Mouse (Mus musculus): ENCODE measurements around the gene Cldn5.
A peak's percentile ranks its signal among the peaks of the same experiment; 100 is the strongest.

The Cldn5 gene

GRCm38 (mm10) chr16:18776556-18777100, at the start of gene Cldn5:
Cldn5 (plus strand) TSS chr16:18776847.
- no peak for DNase-seq

DNA sequence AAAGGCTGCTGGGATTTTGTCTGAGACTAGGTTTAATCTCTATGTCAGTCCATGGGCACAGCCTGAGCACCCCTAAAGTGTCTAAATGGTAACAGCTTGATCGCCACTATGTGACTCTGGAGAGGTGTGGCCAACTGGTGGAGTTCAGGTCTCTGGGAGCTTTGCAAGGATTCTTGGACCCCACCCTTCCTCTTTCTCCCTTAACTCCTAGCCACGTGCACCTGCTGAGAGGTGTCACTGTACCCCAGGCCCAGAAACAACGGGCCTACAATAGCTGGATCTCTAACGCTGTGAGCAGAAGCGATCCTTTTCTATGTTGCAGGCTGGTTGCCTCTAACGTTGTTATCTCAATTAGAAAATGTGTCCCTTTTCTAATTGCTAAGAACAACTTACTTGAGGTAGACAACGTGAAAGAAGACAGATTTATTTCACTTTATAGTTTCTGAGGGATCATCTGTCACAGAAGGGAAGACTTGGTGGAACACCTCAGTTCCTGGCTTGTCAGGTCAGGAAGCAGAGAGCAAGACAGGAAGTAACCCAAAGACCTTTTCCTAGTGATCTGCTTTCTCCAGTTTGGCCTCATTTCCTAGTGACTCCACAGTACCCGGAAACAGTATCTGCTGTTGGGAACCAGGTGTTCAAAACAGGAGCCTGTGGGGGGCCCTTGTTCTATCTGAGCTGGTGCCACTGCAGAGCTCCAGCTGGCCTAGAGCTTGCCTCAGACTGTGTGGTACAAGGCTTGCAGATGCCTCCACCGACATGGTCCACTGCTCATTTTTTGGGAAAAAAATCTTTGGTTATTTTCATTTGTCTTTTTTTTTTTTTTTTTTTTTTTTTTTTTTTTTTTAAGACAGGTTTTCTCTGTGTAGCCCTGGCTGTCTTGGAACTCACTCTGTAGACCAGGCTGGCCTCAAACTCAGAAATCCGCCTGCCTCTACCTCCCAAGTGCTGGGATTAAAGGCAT, 48.8 kb upstream of the Cldn5 start:
- no peak for DNase-seq

GRCm38 (mm10) chr16:18729185-18729584, 47.5 kb upstream of the Cldn5 start:
- no peak for DNase-seq

DNA sequence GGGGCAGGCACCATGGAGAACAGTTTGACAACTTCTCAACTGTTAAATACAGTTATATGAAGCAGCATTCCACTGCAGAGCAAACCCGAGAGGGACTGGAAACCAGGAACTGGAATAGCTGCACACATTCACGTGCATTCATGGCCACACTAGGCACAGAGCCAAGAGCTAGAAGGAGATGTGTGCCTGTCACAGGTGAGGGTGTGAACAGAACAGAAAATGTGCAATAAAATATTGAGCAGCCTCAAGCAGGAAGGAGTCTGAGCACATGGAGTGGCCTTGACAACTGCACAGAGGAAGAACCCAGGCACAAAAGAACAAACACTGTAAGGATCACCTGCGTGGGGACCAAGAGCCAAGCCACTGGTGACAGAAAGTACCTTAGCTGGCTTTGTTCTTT, 46.0 kb upstream of the Cldn5 start:
- DNase-seq: no peak

DNA sequence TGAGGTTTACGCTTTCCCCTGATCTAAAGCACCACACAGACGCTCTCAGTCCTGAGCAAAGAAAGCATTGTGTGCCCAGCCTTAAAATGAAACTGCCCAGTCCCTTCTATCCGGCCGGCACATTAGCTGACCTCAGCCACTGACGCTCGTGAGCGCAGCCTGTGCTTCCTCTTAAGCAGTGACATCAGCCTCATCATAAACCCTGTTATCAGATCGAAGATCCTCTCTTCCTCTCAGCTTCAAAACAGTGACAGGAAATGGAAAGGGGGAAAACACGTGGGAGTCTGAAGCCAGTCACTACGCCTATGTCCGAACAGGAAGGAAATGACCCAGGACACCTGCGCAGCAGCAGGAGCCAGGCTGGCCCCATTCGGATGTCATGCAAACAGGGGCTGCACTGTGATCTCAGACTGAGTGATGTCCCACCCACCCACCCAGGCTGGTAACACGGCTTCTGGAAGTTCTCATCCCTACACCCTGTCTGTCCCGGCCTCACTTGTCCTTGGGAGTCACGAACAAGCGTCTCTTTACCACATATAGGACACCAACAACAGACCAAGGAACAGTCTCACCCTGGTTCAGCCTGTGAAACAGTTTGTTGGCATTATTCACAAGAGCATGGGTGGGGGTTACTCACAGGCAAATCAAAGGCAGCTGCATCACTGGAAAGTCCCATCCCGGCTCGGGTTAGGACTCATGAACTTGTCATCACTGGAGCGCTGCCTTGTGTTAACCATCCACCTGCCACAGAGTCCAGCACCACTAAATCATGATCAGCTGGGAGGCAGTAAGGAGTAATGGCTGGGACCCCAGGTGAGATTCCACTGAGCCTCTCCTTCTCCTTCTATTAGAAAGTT, 43.3 kb upstream of the Cldn5 start:
- DNase-seq: peak; percentile 10 to 17

DNA sequence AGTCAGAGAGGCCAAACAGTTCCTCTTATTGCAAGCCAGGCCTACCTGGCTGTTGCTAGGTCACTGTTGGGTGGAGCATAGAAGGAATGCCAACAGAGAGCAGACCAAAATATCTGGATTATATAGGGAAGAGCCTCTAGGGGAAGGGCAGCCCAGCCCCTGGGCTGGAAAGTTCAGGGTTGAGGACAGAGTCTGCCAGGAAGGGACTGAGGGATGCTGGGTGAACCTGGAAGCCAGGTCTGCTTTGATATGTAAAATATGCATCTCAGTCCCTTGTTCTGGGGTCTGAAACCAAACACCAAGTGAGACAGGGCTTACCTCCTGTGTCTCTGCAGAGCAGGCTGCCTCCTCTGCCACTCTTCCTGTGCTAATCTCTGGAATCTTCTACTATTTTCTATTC, 38.3 kb upstream of the Cldn5 start:
- no peak for DNase-seq

DNA sequence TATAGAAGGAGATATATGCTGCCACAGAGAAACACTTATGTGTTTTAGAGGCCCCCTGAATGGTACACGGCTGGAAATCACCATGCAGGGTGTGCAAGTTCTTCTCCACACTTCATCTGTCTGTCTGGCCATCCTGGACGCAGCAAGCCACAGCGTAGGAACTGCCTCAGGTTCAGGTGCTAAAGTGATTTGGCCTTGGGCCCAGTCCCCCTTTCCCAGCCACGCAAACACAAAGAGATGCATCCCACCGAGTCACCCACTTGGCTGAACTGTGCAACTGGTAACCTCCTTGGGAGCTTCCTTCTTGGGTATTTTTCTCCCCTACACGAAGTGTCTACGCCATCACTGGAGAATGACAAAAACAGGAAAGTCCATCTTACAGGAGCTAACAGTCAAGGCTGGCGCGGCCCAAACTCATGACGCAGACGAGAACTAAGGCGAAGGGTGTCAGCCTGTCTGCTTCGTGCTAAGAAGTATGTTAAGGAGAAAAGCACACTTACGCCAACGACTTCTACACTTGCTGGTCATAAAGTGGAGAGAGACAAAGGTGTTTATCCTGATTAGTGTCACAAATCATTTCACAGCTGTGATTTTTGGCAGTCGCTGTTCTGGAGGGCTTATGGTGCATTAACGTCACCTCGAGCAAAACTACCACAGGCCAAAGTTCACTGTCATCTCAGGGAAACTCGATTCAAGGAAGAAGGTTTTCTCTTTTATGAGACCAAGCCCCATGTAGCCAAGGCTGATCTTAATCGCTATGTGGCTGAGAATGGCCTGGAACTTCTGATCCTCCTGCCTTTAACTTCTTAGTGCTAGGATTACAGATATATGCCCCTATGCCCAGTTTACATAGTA, 30.2 kb upstream of the Cldn5 start:
- DNase-seq: no peak

DNA sequence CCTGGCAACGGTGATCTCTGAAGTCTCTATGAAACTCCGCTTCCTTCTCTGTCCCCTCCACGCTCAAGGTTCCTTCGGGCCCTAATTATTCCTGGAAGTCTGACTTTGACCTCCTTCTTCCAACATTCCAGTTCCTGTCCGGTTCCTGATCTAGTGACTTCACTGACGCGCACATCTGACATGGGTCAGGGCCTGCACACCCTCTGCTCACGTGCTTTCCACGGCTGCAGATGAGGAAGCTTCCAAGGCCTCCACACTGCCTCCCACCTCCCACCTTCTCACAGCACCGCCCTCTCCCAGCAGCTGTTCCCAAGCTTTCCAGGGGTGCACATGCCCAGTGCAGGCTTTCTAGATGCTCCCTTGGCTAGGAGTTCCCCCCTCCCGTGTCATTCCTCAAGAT, 25.5 kb upstream of the Cldn5 start:
- no peak for DNase-seq

DNA sequence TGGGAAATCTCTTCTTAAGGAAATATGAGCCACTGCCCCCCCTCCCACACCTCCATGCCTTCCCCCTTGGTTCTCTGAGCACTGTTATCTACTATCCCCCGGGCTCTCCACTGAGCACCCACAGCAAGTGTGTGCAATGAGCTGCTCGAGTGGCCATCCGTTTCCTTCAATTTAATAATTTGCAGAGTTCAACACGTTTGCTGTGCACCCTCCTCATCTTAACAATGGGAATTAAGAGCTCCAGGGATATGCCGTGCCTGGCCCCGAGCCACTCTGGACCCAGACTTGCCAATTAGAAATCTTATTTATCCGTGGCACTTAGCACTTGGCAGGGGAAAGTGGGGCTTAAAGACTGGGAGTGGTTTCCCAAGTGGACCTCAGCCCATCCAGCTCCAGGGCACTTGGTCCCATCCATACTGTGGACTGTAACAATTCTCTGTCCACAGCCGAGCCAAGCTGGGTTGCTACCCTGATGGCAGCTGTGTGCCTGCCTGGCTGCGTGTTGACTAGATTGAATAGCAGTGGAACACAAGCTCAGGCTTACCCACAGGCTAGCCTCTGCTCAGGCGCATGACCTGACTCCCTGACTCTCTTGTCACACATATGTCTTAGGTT, 24.7 kb upstream of the Cldn5 start:
- DNase-seq: no peak

GRCm38 (mm10) chr16:18761734-18762133, 14.9 kb upstream of the Cldn5 start:
- DNase-seq: no peak

DNA sequence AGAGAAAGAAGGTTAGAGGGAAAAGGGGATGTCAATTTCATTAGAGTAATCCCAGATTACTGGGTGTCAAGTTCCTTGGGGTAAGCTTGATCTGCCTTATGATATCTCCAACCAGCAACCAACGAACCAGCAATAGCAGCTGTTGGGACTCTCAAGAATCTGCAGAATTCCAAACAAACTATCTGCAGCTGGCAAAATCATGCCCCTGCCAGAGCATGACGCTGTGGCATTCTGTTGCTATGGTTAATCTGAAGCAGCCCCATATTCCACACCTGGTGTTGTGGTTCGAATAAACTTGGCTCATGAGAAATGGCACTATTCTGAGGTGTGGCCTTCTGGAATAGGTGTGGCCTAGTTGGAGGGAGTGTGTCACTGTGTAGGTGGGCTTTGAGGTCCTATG, 13.7 kb upstream of the Cldn5 start:
- no peak for DNase-seq

DNA sequence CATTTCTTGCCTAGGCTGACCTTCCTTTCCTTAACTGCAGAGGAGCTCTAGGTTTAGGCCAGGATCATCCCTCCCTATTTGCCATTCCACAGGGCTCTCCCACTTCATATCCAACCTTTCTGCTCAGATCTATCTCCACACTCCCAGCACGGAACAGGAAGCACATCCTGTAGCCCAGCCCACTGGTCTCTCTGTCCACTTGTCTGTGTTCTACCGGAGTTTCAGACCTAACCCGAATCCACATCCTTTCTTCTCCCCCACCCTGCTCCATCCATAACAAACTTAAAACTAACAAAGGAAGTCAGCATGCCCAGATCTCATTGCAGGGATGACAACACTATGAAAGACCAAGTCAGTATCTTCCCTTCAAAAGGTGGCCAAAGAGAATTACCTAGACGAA, 10.3 kb upstream of the Cldn5 start:
- DNase-seq: no peak

DNA sequence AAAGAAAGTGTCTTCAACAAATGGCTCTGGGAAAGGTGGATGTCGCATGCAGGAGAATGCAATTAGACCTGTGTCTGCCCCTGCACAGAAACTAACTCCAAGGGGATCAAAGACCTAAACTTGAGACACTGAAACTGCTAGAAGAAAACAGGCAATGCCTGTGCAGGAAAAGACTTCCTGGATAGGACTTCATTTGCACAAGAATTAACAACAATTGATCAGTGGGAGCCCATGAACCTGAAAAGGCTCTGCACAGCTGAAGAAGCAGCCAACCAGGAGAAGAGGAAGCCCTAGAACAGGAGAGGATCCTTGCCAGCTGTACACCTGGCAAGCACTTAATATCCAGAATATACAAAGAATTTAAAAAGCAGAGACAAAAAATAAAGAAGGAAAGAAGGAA, 7.1 kb upstream of the Cldn5 start:
- DNase-seq: no peak

DNA sequence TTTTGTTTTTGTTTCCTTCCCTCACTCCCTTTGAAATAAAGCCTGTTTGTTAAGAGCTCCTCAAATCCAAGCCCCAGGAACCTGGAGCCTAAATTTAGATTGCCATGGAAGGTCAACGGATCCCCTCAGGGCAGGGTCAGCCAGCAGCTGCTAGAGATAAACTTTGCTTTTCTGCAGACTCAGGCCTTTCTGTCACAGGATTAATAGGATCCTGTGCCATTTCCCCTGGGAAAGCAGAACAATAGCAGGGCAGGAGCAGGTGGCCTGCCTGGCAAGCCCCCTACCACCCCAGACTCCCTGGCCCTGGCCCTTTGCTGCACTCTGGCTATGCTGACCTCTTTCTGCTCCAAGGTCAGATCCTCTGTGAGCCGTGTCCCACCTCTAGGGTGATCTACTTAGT, 2.7 kb upstream of the Cldn5 start:
- DNase-seq: no peak

GRCm38 (mm10) chr16:18775621-18776555, 759 bp upstream of the Cldn5 start:
- no peak for DNase-seq

- DNase-seq: no peak
These were observed 744 bp downstream of the Cldn5 start for GRCm38 (mm10) chr16:18777101-18778080.

DNA sequence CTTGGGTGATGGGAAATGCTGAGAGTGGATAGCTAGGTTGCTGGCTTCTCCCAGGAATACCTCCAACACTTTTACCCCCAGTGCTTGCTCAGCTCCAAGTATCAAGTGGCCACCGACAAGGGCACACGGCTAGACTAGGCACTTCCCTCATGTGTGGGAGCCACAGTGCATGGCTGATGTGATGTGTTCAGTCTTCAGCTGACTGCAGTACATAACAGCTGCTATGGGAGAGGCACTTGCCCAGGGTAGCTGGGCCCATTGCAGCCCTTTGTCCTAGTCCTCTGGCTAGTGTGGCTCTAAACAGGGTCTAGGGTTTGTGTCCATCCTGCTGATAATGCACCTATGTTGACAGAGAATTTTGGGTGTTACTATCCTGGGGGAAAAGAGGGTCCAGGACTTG, 1.8 kb downstream of the Cldn5 start:
- DNase-seq: no peak

DNA sequence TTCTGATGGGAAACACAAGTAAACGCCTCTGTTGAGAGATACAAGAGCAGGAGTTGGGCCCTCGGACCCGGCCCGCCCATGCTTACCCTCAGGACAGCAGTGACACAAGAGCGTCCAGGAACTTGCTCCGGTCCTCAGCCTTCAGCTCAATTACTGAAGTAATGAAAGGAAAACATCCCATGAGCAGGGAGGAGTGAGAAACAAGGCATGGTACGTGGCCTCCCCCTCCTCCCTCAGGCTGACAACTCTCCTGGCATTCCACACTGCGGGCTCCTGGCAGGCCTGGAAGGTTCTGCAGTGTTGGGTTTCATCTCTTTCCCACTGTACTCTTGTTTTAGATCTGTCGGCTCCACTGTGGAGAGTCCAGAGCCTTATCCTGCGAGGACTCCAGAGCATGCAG, 5.2 kb downstream of the Cldn5 start:
- no peak for DNase-seq

- DNase-seq: no peak
These were observed 8.4 kb downstream of the Cldn5 start for GRCm38 (mm10) chr16:18785025-18785424.

GRCm38 (mm10) chr16:18785485-18785884, 8.8 kb downstream of the Cldn5 start:
- no peak for DNase-seq
